Mouse (Mus musculus): ENCODE measurements around the gene Spib. TPM values are rescaled to one million over a fixed set of nuclear protein-coding genes. Genes with fewer than 3 reads are reported as not detected.
A peak's percentile ranks its signal among the peaks of the same experiment; 100 is the strongest.

Spib gene
- polyA plus RNA-seq (2016; fragmentation: Nextera tagmentation; extraction: Ambion mirVana), result 0.09 TPM in 1 of 2 replicates, not detected in the other

- H3K4me3 ChIP-seq, result no peak within 1 kb of the TSS
- H3K36me3 ChIP-seq, result peaks cover 51% of the 10 kb centered on the region
- H3K9me3 ChIP-seq, result no peaks in the 10 kb centered on the region
- H3K27me3 ChIP-seq (ENCODE audit: insufficient read depth, poor library complexity, severe bottlenecking), result peaks cover 31% of the 10 kb centered on the region
- DNase-seq (ENCODE audit: low spot score), result no peak
- H3K4me1 ChIP-seq (replicated peaks), result peaks cover 25% of the 10 kb centered on the region
- WGBS, result 79% methylated on average over 4 of the region's 4 CpGs
- H3K27ac ChIP-seq, result no peak within 1 kb of the TSS
These were observed at the start of gene Spib for GRCm38 (mm10) chr7:44531946-44532732. Spib (minus strand) TSS chr7:44532071.

GRCm38 (mm10) chr7:44581637-44582036 lies 49.8 kb upstream of the Spib start:
- H3K4me1 ChIP-seq (replicated peaks), result no peaks in the 10 kb centered on the region; the same call in 1 of the 2 replicates
- no peak overlapping the region for H3K27ac ChIP-seq
- H3K36me3 ChIP-seq, result no peaks in the 10 kb centered on the region
- H3K4me3 ChIP-seq, result no peak overlapping the region
- H3K27me3 ChIP-seq (ENCODE audit: insufficient read depth, poor library complexity, severe bottlenecking), result peaks cover 17% of the 10 kb centered on the region
- 78% methylated on average over 6 of the region's 6 CpGs for WGBS
- peaks cover 7% of the 10 kb centered on the region; the same call in 1 of the 2 replicates for H3K9me3 ChIP-seq
- no peak for DNase-seq (ENCODE audit: low spot score)

- Histone ChIP-seq H3K36me3 (no peaks in the 10 kb centered on the region), H3K4me1 (replicated peaks) (peaks cover 12% of the 10 kb centered on the region), H3K4me3 (no peak overlapping the region), H3K9me3 (peaks cover 4% of the 10 kb centered on the region; the same call in 1 of the 2 replicates), H3K27ac (no peak overlapping the region), H3K27me3 (ENCODE audit: insufficient read depth, poor library complexity, severe bottlenecking) (no peaks in the 10 kb centered on the region)
- WGBS, result 57% methylated on average over 5 of the region's 5 CpGs
- no peak for DNase-seq (ENCODE audit: low spot score)
These were observed 44.5 kb upstream of the Spib start for GRCm38 (mm10) chr7:44576333-44576844.

- 78% methylated on average over 5 of the region's 5 CpGs for WGBS
- Histone ChIP-seq H3K4me3 (no peak overlapping the region), H3K36me3 (no peaks in the 10 kb centered on the region), H3K27ac (no peak overlapping the region), H3K27me3 (ENCODE audit: insufficient read depth, poor library complexity, severe bottlenecking) (no peaks in the 10 kb centered on the region), H3K4me1 (replicated peaks) (peaks cover 15% of the 10 kb centered on the region), H3K9me3 (no peaks in the 10 kb centered on the region)
- no peak for DNase-seq (ENCODE audit: low spot score)
These were observed 41.1 kb upstream of the Spib start for GRCm38 (mm10) chr7:44572956-44573484.

- no peaks in the 10 kb centered on the region for H3K9me3 ChIP-seq
- no peaks in the 10 kb centered on the region for H3K36me3 ChIP-seq
These were observed 40.4 kb upstream of the Spib start, which contains the start of gene Napsa for GRCm38 (mm10) chr7:44572213-44572701. Napsa (plus strand) TSS chr7:44572380.

GRCm38 (mm10) chr7:44571811-44572210 lies 39.9 kb upstream of the Spib start:
- Histone ChIP-seq H3K27ac (0 out of 2 replicates have a peak overlapping the region, but pooled peaks have one; percentile 12), H3K4me3 (no peak overlapping the region), H3K27me3 (ENCODE audit: insufficient read depth, poor library complexity, severe bottlenecking) (no peaks in the 10 kb centered on the region), H3K9me3 (no peaks in the 10 kb centered on the region), H3K4me1 (replicated peaks) (peaks cover 15% of the 10 kb centered on the region), H3K36me3 (no peaks in the 10 kb centered on the region)
- 24% methylated on average over 4 of the region's 4 CpGs for WGBS
- DNase-seq (ENCODE audit: low spot score), result no peak

More at GRCm38 (mm10) chr7:44572213-44572701, 40.4 kb upstream of the Spib start, which contains the start of gene Napsa:
- 33% methylated on average over 7 of the region's 7 CpGs for WGBS
- Histone ChIP-seq H3K27me3 (ENCODE audit: insufficient read depth, poor library complexity, severe bottlenecking) (no peaks in the 10 kb centered on the region), H3K4me1 (replicated peaks) (peaks cover 15% of the 10 kb centered on the region), H3K4me3 (no peak within 1 kb of the TSS), H3K27ac (0 out of 2 replicates have a peak within 1 kb of the TSS, but pooled peaks have one; percentile 12)
- DNase-seq (ENCODE audit: low spot score), result no peak

- Histone ChIP-seq H3K9me3 (no peaks in the 10 kb centered on the region), H3K4me1 (replicated peaks) (peaks cover 15% of the 10 kb centered on the region), H3K4me3 (no peak overlapping the region), H3K27me3 (ENCODE audit: insufficient read depth, poor library complexity, severe bottlenecking) (no peaks in the 10 kb centered on the region), H3K36me3 (no peaks in the 10 kb centered on the region), H3K27ac (no peak overlapping the region)
- DNase-seq (ENCODE audit: low spot score), result no peak
- WGBS, result 86% methylated on average over 6 of the region's 6 CpGs
These were observed 39.1 kb upstream of the Spib start for GRCm38 (mm10) chr7:44570989-44571388.

GRCm38 (mm10) chr7:44568803-44569202 lies 36.9 kb upstream of the Spib start:
- Histone ChIP-seq H3K36me3 (no peaks in the 10 kb centered on the region), H3K4me1 (replicated peaks) (peaks cover 15% of the 10 kb centered on the region), H3K27ac (no peak overlapping the region), H3K27me3 (ENCODE audit: insufficient read depth, poor library complexity, severe bottlenecking) (no peaks in the 10 kb centered on the region; the same call in 1 of the 2 replicates), H3K4me3 (no peak overlapping the region), H3K9me3 (no peaks in the 10 kb centered on the region)
- WGBS, result 82% methylated on average over 9 of the region's 9 CpGs
- no peak for DNase-seq (ENCODE audit: low spot score)

- Histone ChIP-seq H3K36me3 (no peaks in the 10 kb centered on the region), H3K9me3 (no peaks in the 10 kb centered on the region), H3K4me3 (no peak overlapping the region), H3K4me1 (replicated peaks) (no peaks in the 10 kb centered on the region), H3K27ac (no peak overlapping the region), H3K27me3 (ENCODE audit: insufficient read depth, poor library complexity, severe bottlenecking) (no peaks in the 10 kb centered on the region; the same call in 1 of the 2 replicates)
- WGBS, result 75% methylated on average over 6 of the region's 6 CpGs
- no peak for DNase-seq (ENCODE audit: low spot score)
These were observed 33.5 kb upstream of the Spib start for GRCm38 (mm10) chr7:44565414-44565813.

- Histone ChIP-seq H3K36me3 (no peaks in the 10 kb centered on the region), H3K27ac (no peak overlapping the region), H3K27me3 (ENCODE audit: insufficient read depth, poor library complexity, severe bottlenecking) (no peaks in the 10 kb centered on the region; the same call in 1 of the 2 replicates), H3K4me3 (no peak overlapping the region), H3K4me1 (replicated peaks) (no peaks in the 10 kb centered on the region), H3K9me3 (no peaks in the 10 kb centered on the region)
- 85% methylated on average over 10 of the region's 10 CpGs for WGBS
- DNase-seq (ENCODE audit: low spot score), result no peak
These were observed 32.6 kb upstream of the Spib start for GRCm38 (mm10) chr7:44564486-44564885.

GRCm38 (mm10) chr7:44563284-44563683 lies 31.4 kb upstream of the Spib start:
- Histone ChIP-seq H3K27me3 (ENCODE audit: insufficient read depth, poor library complexity, severe bottlenecking) (no peaks in the 10 kb centered on the region; the same call in 1 of the 2 replicates), H3K27ac (no peak overlapping the region), H3K9me3 (no peaks in the 10 kb centered on the region), H3K4me1 (replicated peaks) (no peaks in the 10 kb centered on the region), H3K36me3 (no peaks in the 10 kb centered on the region), H3K4me3 (no peak overlapping the region)
- 53% methylated on average over 8 of the region's 8 CpGs for WGBS
- DNase-seq (ENCODE audit: low spot score), result no peak

- Histone ChIP-seq H3K27me3 (ENCODE audit: insufficient read depth, poor library complexity, severe bottlenecking) (no peaks in the 10 kb centered on the region; the same call in 1 of the 2 replicates), H3K4me3 (no peak overlapping the region), H3K27ac (no peak overlapping the region), H3K36me3 (no peaks in the 10 kb centered on the region), H3K4me1 (replicated peaks) (no peaks in the 10 kb centered on the region), H3K9me3 (no peaks in the 10 kb centered on the region)
- WGBS, result 54% methylated on average over 18 of the region's 18 CpGs
- peak; percentile 80 for DNase-seq (ENCODE audit: low spot score)
These were observed 28.8 kb upstream of the Spib start for GRCm38 (mm10) chr7:44560435-44561400.
